14 mouse cellular contexts compared by ENCODE assay signal in the genomic region with DNA sequence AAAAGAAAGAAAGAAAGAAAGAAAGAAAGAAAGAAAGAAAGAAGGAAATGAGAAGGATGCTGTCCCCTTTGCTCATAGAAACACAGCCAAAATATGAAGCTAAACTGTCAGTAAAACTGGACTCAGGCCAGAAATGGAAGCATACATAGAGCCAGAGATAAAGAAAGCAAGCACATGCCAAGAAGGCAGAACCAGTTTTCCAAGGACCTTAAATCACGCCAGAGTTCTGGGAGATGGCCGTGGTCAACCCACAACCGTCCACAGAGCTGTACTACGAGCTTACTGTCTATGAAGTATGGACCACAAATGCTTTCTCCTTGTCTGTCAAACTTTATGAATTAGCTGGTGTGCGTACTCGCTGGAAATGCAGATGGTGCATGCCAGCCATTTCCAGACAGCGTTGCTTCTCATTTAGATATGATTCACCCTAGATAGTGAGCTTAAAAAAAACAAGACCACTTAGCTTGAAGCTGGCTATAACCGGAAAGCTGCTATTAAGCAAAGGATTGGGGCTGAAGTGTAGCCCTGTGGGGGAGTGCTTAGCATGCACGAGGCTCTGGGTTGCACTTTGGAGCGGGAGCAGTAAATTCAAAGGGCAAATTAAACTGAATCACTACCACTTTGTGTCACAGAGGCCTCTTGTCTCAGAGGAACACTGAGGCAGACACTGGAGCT. TPM values are rescaled to one million over a fixed set of nuclear protein-coding genes. Genes with fewer than 3 reads are reported as not detected.
DNase-seq lines count a peak whose midpoint lies in the region; ATAC-seq lines count a peak whose summit lies in the region.
"Had no signal": no experiment of that assay in that cellular context is flagged by ENCODE, and none has a peak within 500 bp of the region (broad histone marks: within the 10 kb centered on the region; RNA-seq: fewer than 3 reads in every experiment).

No protein-coding gene starts in this region.

- H3K27me3 ChIP-seq in intestine, embryonic 15.5 days (replicated peaks) = no peaks in the 10 kb centered on the region
- H3K27me3 ChIP-seq: embryonic facial prominence, embryonic 12.5 days had no signal

- no peaks in the 10 kb centered on the region for H3K9me3 ChIP-seq in intestine, embryonic 15.5 days
- H3K9me3 ChIP-seq: embryonic facial prominence, embryonic 12.5 days had no signal

- H3K4me2 ChIP-seq in intestine, embryonic 15.5 days (replicated peaks) = no peak overlapping the region
- H3K4me2 ChIP-seq: embryonic facial prominence, embryonic 12.5 days; hindbrain, embryonic 14.5 days had no signal

- DNase-seq in frontal cortex, postnatal 10 days (ENCODE audit: low spot score in 2 of 2) = no peak
- peak; percentile 9 for DNase-seq in lung, postnatal 10 days
- no peak for DNase-seq in lung, postnatal 36 days
- DNase-seq in layer of hippocampus, adult 11-12 months (ENCODE audit: low spot score) = no peak
- DNase-seq in layer of hippocampus, postnatal 10 days (ENCODE audit: low spot score in 2 of 2) = no peak
- DNase-seq: gastrocnemius, postnatal 10 days; lung, postnatal 14 days; thymus, adult 18-20 months had no signal

- no peak overlapping the region for H3K4me3 ChIP-seq in intestine, embryonic 15.5 days (replicated peaks)
- H3K4me3 ChIP-seq: embryonic facial prominence, embryonic 12.5 days had no signal

- H3K27ac ChIP-seq in intestine, embryonic 15.5 days = peak overlapping the region; percentile 27; the same call in 1 of the 2 replicates
- H3K27ac ChIP-seq: embryonic facial prominence, embryonic 12.5 days; hindbrain, embryonic 14.5 days had no signal

- H3K9ac ChIP-seq in intestine, embryonic 15.5 days = no peak overlapping the region
- H3K9ac ChIP-seq: embryonic facial prominence, embryonic 12.5 days; hindbrain, embryonic 14.5 days had no signal

- WGBS in intestine, embryonic 15.5 days = 50% methylated on average over 10 of the region's 10 CpGs

- ATAC-seq in frontal cortex, adult (ENCODE audit: low TSS enrichment) = peak; percentile 57
- peak; percentile 78 for ATAC-seq in intestine, embryonic 15.5 days
- 0 out of 2 replicates have a peak, but pooled peaks have one; percentile 41 for ATAC-seq in megakaryocyte-erythroid progenitor cell, adult 5-6 weeks (replicated peaks; ENCODE audit: low FRiP score, low TSS enrichment, poor library complexity, severe bottlenecking)
- ATAC-seq: CD4-positive, CD25-positive, alpha-beta regulatory T cell, adult 4 months had no signal

- H3K36me3 ChIP-seq in intestine, embryonic 15.5 days = no peaks in the 10 kb centered on the region
- H3K36me3 ChIP-seq: embryonic facial prominence, embryonic 12.5 days had no signal

- H3K4me1 ChIP-seq in intestine, embryonic 15.5 days (replicated peaks) = peaks cover 8% of the 10 kb centered on the region; the same call in 1 of the 2 replicates
- H3K4me1 ChIP-seq: embryonic facial prominence, embryonic 12.5 days had no signal

RNA-seq across cellular contexts. Expression of gene Eogt, which starts 24.5 kb away (rescaled TPM):
- 8.0 and 9.5 TPM in 2 replicates for polyA plus RNA-seq in intestine, embryonic 15.5 days (2015; fragmentation: Nextera tagmentation; extraction: Ambion mirVana)
- 2.5 and 4.5 TPM in 2 replicates for total RNA-seq in megakaryocyte-erythroid progenitor cell, adult 5-6 weeks (2014; fragmentation: Nextera tagmentation)
- total RNA-seq in megakaryocyte-erythroid progenitor cell, adult 5-6 weeks (2017) = 8.3 and 9.9 TPM in 2 replicates
- 10 to 100 TPM; 32.2 to 35.2 TPM for total RNA-seq in layer of hippocampus, postnatal 10 days (2021)

RNA-seq across cellular contexts. Expression of gene Tmf1, which starts 54.4 kb away (rescaled TPM):
- polyA plus RNA-seq in intestine, embryonic 15.5 days (2015; fragmentation: Nextera tagmentation; extraction: Ambion mirVana) = 30.9 and 37.6 TPM in 2 replicates
- 19.1 and 29.5 TPM in 2 replicates for total RNA-seq in megakaryocyte-erythroid progenitor cell, adult 5-6 weeks (2014; fragmentation: Nextera tagmentation)
- total RNA-seq in megakaryocyte-erythroid progenitor cell, adult 5-6 weeks (2017) = 85.9 and 109 TPM in 2 replicates
- total RNA-seq in layer of hippocampus, postnatal 10 days (2021) = 10 to 100 TPM; 52.0 to 56.3 TPM
